Mouse (Mus musculus) thymus, adult 2 months (tissue): ENCODE results near the gene Col13a1.

Experiments
- CTCF ChIP-seq: fragments of 200-500 bp; IDR thresholded peaks from 2 replicates; pipeline ENCODE4 v1.5.1; 2012; ENCODE audit warnings: mild to moderate bottlenecking, control low read depth, low read length, moderate library complexity, borderline replicate concordance; ENCODE audit not compliant: control insufficient read depth, poor library complexity, insufficient read depth; ENCODE audit errors: extremely low read depth
- POLR2A ChIP-seq: fragments of 200-500 bp; IDR thresholded peaks from 2 replicates; pipeline ENCODE4 v1.6.1; 2012; ENCODE audit warnings: mild to moderate bottlenecking, low read length, control low read depth, moderate library complexity; ENCODE audit not compliant: control insufficient read depth, poor library complexity, insufficient read depth; ENCODE audit errors: extremely low read depth

GRCm38 (mm10) chr10:61976987-61977386 lies 1.9 kb downstream of the Col13a1 start:
- TF ChIP-seq CTCF (no peak), POLR2A (no peak)
